Mouse (Mus musculus) neural tube, embryonic 12.5 days (tissue): ENCODE results near the gene Ank3. TPM values are rescaled to one million over a fixed set of nuclear protein-coding genes. Genes with fewer than 3 reads are reported as not detected.

Experiments used
- ATAC-seq: fragments of 200-750 bp; cut with Nextera tagmentation; 2 replicates; pipeline ENCODE4 v1.8.0; 2017; ENCODE audit warnings: low read depth, mild to moderate bottlenecking, moderate TSS enrichment, moderate library complexity; ENCODE audit not compliant: low FRiP score
- H3K27ac ChIP-seq: fragments of 300-500 bp; sonication (generic); 2 replicates; pipeline ENCODE4 v1.5.1; 2016
- H3K27me3 ChIP-seq: fragments of 300-500 bp; sonication (generic); replicated peaks from 2 replicates; pipeline ENCODE4 v1.6.1; 2016; ENCODE audit warnings: mild to moderate bottlenecking
- H3K36me3 ChIP-seq: fragments of 300-500 bp; sonication (generic); 2 replicates; pipeline ENCODE4 v1.6.1; 2016; ENCODE audit warnings: mild to moderate bottlenecking
- H3K4me1 ChIP-seq: fragments of 300-500 bp; sonication (generic); 2 replicates; pipeline ENCODE4 v1.6.1; 2016
- H3K4me2 ChIP-seq: fragments of 300-500 bp; sonication (generic); replicated peaks from 2 replicates; pipeline ENCODE4 v1.6.1; 2016; ENCODE audit warnings: mild to moderate bottlenecking
- H3K4me3 ChIP-seq: fragments of 300-500 bp; sonication (generic); 2 replicates; pipeline ENCODE4 v1.5.1; 2016
- H3K9ac ChIP-seq: fragments of 300-500 bp; sonication (generic); 2 replicates; pipeline ENCODE4 v1.6.1; 2016; ENCODE audit warnings: mild to moderate bottlenecking
- H3K9me3 ChIP-seq: fragments of 300-500 bp; sonication (generic); 2 replicates; pipeline ENCODE4 v1.6.1; 2016; ENCODE audit warnings: mild to moderate bottlenecking
- WGBS: fragments of 180-500 bp; shearing (Covaris S2); methylation state at CpG from one replicate; pipeline ENCODE4 v1.1.7; 2016; 5-methylcytosine and 5-hydroxymethylcytosine counted together
- polyA plus RNA-seq: library from polyadenylated mRNA; unstranded; fragments of >200 nt; fragmentation: Nextera tagmentation; extraction: Ambion mirVana; gene quantifications from 2 replicates; pipeline ENCODE4 v1.2.1, GENCODE M21; 2016

Gene Ank3
- polyA plus RNA-seq, 1 experiment from 2014 or later = 95.5 TPM

DNA sequence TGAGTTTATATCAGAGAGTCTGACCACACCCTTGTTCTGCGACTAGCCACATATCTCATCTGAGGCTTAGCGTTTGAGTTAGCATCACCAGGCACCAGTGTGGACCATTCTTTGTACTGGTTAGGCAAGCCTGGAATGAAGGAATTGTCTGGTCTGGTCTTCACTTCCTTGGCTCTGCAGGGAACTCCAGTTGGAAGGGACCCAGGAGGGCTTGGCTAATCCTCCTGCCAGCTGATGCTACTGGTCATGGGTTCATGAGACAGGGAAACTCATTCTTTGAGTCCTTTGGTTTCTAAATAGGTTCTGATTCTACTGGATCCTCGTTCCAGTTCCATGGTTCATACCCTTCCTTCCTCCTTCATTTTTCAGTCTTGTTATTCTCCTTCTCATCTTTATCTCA lies 218.4 kb downstream of the Ank3 start:
- H3K4me1 ChIP-seq = no peaks in the 10 kb centered on the region
- WGBS = 89% methylated on average over 3 of the region's 3 CpGs
- H3K4me2 ChIP-seq = no peak overlapping the region
- no peaks in the 10 kb centered on the region for H3K9me3 ChIP-seq
- no peaks in the 10 kb centered on the region for H3K36me3 ChIP-seq
- H3K9ac ChIP-seq = no peak overlapping the region
- H3K4me3 ChIP-seq = no peak overlapping the region
- ATAC-seq = no peak
- H3K27ac ChIP-seq = no peak overlapping the region
- no peaks in the 10 kb centered on the region for H3K27me3 ChIP-seq

DNA sequence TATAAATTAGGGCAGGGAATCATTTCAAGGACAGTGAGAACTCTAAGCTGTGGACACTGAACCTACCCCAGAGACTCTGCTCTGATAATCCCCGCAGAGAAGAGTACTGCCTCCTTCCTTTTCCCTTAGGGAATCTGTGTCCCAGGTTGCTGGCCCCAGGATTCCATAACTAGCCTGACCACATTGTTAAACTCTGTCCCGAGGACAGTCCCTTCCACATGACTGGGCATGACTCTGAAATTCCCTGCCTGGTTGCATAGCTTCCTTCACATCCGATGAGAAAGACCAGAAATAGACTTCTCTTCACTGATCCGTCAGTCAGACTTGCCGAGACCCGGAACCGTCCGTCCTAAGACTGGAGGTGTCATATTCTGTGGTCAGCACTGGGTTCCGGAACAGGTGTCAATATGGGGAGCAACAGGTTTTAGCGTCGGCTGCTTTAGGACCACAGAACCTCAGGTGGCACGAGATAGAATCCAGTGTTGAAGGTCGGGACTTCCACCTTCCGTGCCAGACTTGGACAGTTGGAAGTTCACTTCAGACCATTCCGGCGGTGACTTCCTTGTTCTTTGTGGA lies 219.1 kb downstream of the Ank3 start:
- no peaks in the 10 kb centered on the region for H3K9me3 ChIP-seq
- ATAC-seq = no peak
- no peak overlapping the region for H3K27ac ChIP-seq
- H3K9ac ChIP-seq = no peak overlapping the region
- no peak overlapping the region for H3K4me2 ChIP-seq
- H3K27me3 ChIP-seq = no peaks in the 10 kb centered on the region
- no peaks in the 10 kb centered on the region for H3K4me1 ChIP-seq
- H3K4me3 ChIP-seq = no peak overlapping the region
- H3K36me3 ChIP-seq = no peaks in the 10 kb centered on the region
- 91% methylated on average over 16 of the region's 16 CpGs for WGBS

DNA sequence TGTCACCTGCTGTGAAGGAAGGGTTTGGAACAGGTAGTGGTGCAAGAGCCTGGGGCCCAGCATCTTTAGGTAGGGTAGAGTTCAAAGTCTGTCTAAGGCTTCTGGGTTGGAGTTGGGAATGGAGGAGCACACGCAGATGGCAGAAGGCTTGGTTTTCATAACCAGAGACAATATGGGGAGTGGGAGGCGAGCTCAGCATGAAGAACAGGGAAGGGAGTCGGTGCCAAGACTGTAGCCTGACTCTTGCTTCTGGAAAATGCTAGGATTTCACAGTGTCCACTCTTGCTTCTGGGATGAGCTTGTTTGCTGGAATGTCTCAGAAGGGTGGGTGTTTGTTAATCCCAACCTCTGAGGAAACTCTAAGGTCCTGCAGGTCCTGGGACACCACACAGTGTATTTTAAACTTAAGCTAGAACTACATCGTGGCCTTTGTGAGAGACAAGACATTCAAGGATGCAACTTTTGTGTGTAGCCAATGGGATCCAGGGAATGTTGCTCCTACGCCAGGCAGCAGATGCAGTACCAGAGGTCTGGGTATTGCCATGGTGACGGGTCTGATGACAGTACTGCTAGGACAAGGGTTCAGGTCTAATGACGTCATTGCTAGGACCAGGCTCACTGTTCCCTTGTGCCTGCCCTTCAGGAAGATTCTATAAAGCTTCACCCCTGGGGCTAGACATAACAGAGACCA lies 222.3 kb downstream of the Ank3 start:
- 77% methylated on average over 7 of the region's 7 CpGs for WGBS
- Histone ChIP-seq H3K9me3 (no peaks in the 10 kb centered on the region), H3K27me3 (no peaks in the 10 kb centered on the region), H3K27ac (no peak overlapping the region), H3K9ac (no peak overlapping the region), H3K36me3 (no peaks in the 10 kb centered on the region), H3K4me1 (no peaks in the 10 kb centered on the region), H3K4me2 (no peak overlapping the region), H3K4me3 (no peak overlapping the region)
- no peak for ATAC-seq

DNA sequence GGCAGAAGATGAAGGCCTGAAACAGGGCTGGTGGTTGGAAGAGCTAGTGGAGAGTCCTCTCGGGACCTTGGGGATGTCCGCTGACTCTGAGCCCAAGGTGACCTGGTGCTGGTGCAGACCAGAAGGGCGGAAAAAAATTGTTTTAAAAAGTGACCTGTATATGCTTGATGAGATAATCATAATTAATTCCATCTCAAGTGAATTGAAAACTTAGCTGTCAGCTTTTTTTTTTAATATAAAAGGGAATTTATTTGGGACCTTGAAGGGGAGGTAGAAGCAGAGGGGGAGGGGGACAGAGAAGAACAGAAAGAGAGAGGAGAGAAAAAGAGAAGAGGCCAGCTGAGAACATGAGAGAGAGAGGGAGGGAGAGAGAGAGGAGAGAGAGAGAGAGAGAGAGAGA lies 229.2 kb downstream of the Ank3 start:
- WGBS = 91% methylated on average over 3 of the region's 3 CpGs
- H3K4me3 ChIP-seq = no peak overlapping the region
- H3K36me3 ChIP-seq = no peaks in the 10 kb centered on the region
- H3K27ac ChIP-seq = no peak overlapping the region
- H3K4me2 ChIP-seq = no peak overlapping the region
- no peak overlapping the region for H3K9ac ChIP-seq
- H3K9me3 ChIP-seq = no peaks in the 10 kb centered on the region
- no peak for ATAC-seq
- peaks cover 4% of the 10 kb centered on the region; the same call in 1 of the 2 replicates for H3K4me1 ChIP-seq
- no peaks in the 10 kb centered on the region for H3K27me3 ChIP-seq

DNA sequence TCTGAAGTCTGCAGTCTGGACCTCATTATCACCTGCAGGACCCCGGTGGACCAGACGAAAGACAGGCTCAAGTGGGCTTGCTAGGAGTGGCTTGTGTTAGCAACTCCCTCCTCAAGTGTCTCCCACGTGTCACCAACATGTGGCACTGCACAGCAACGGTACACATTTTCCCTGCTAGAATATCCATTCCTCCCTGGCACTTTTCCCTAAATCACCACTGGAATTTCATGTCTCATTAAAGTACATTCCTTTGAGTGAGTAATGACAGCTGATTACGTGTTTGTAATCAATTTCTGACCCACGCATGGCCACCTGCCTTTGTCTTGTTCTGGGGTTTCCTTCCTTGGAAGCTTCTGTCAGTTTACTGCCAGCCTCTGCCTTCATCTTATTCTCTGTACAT lies 230.2 kb downstream of the Ank3 start:
- no peak for ATAC-seq
- H3K4me3 ChIP-seq = no peak overlapping the region
- peaks cover 9% of the 10 kb centered on the region for H3K4me1 ChIP-seq
- no peaks in the 10 kb centered on the region for H3K27me3 ChIP-seq
- no peak overlapping the region for H3K9ac ChIP-seq
- no peaks in the 10 kb centered on the region for H3K36me3 ChIP-seq
- H3K9me3 ChIP-seq = no peaks in the 10 kb centered on the region
- 80% methylated on average over 6 of the region's 6 CpGs for WGBS
- H3K4me2 ChIP-seq = no peak overlapping the region
- H3K27ac ChIP-seq = no peak overlapping the region

DNA sequence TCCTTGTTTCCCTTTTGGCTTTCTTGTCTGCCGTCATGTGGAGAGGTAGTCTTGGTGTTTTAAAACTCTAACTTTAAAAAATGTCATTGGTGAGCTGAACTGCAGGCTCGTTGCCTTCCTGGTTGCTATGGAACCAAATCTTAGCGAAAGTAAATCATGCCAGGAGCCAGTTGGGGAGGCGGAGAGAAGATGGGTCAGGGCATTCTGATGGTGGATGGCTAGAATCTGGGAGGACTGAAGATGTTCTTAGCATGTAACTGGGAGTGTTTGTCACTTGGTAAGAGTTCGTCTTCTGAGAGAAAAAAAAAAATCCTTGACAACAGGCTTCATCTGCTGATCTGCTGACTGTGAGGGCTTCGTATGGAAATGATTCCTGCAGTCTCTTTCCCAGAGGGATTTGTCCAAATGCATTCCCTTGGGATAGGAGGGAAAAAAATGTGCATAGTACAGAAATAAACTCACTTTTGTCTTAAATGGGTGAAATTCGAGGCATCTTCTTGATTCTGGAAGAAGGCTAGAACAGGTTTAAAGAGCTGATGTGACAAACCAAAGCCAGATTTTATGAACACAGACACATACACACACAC lies 232.3 kb downstream of the Ank3 start:
- no peaks in the 10 kb centered on the region for H3K36me3 ChIP-seq
- WGBS = 52% methylated on average over 7 of the region's 7 CpGs
- ATAC-seq = no peak
- no peak overlapping the region for H3K4me3 ChIP-seq
- no peak overlapping the region for H3K9ac ChIP-seq
- H3K27me3 ChIP-seq = no peaks in the 10 kb centered on the region
- H3K9me3 ChIP-seq = no peaks in the 10 kb centered on the region
- H3K4me1 ChIP-seq = peaks cover 29% of the 10 kb centered on the region
- no peak overlapping the region for H3K27ac ChIP-seq
- H3K4me2 ChIP-seq = no peak overlapping the region

DNA sequence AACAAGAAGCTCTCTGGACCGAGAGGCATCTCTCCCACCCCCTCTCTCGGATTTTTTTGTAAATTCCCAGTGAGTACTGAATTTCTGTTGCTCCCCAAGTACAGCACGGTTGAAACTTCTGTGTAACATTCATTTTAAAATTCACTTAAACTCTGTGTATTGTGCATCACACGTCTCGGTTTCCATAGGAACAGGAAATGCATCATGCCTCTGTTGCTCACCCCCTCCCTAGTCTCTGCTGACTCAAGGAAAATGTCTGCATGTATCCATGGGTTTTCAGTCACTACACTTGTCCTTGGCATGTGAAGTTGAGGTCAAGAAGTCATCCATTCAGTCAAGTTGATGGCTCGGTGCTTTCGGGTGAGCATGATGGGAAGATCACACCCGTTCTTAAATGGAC lies 234.3 kb downstream of the Ank3 start:
- H3K4me2 ChIP-seq = no peak overlapping the region
- no peaks in the 10 kb centered on the region for H3K9me3 ChIP-seq
- H3K36me3 ChIP-seq = no peaks in the 10 kb centered on the region
- ATAC-seq = no peak
- H3K4me3 ChIP-seq = no peak overlapping the region
- peaks cover 41% of the 10 kb centered on the region for H3K4me1 ChIP-seq
- H3K27me3 ChIP-seq = no peaks in the 10 kb centered on the region
- WGBS = 87% methylated on average over 8 of the region's 8 CpGs
- H3K27ac ChIP-seq = no peak overlapping the region
- no peak overlapping the region for H3K9ac ChIP-seq

DNA sequence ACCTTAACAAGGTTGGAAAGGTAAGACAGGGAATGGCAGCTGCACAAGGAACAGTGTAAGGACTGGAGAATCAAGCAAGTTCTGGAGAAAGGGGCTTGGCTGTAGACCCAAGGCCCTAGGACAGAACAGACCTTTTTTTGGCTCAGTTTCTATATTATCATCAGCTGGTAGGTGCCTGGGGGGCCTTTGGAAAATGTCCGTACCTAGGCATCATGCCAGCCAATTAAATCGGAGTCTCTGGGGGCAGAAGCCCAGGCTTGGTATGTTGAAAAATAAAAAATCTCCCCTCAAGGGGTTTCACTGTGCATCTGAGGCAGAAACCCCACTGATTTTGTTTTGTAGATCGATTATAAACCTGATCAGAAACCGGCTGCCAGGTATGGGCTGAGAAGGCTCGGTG lies 236.3 kb downstream of the Ank3 start:
- WGBS = 80% methylated on average over 5 of the region's 5 CpGs
- ATAC-seq = no peak
- H3K4me1 ChIP-seq = peaks cover 48% of the 10 kb centered on the region
- no peaks in the 10 kb centered on the region for H3K9me3 ChIP-seq
- no peaks in the 10 kb centered on the region for H3K36me3 ChIP-seq
- no peak overlapping the region for H3K27ac ChIP-seq
- H3K9ac ChIP-seq = no peak overlapping the region
- H3K4me2 ChIP-seq = no peak overlapping the region
- no peaks in the 10 kb centered on the region for H3K27me3 ChIP-seq
- H3K4me3 ChIP-seq = no peak overlapping the region

DNA sequence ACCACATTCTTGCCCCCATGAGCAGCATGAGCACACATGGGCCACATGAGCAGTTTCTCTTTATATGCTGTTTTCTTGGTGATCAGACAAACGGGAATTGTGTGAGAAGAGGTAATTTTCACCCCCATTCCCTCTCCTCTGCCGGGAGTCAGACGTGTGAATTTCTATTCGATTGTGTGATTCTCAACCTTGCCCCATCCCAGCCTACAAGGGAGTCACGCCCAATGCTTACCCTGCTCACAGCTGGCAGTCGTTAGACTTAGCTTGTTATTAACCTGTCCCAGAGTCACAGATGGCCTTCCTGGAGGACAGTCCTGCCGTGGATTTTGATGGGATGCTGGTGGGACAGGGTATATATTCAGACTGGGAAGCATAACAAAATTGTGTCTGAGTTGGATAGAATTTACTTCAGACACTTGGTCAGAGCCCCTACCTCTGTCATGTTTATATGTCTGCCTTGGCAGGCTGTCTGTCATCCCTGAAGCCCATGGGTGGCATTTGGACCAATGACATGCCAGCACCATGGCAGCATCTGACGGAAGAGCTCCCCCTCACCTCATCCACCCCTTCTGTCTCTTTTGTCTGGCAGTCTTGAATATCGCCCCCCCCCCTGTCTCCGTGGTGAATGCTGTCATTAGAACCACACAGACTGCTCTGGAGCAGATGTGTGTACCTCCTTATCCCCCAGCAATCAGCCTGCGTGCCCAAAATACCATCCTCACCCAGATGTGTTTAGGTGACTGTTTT lies 237.5 kb downstream of the Ank3 start:
- H3K4me2 ChIP-seq = no peak overlapping the region
- no peaks in the 10 kb centered on the region for H3K9me3 ChIP-seq
- no peak overlapping the region for H3K9ac ChIP-seq
- H3K27ac ChIP-seq = 0 out of 2 replicates have a peak overlapping the region, but pooled peaks have one; percentile 1
- no peaks in the 10 kb centered on the region for H3K36me3 ChIP-seq
- 0 out of 2 replicates have a peak, but pooled peaks have one; percentile 48 for ATAC-seq
- no peak overlapping the region for H3K4me3 ChIP-seq
- peaks cover 44% of the 10 kb centered on the region for H3K4me1 ChIP-seq
- H3K27me3 ChIP-seq = no peaks in the 10 kb centered on the region
- WGBS = 44% methylated on average over 11 of the region's 11 CpGs

DNA sequence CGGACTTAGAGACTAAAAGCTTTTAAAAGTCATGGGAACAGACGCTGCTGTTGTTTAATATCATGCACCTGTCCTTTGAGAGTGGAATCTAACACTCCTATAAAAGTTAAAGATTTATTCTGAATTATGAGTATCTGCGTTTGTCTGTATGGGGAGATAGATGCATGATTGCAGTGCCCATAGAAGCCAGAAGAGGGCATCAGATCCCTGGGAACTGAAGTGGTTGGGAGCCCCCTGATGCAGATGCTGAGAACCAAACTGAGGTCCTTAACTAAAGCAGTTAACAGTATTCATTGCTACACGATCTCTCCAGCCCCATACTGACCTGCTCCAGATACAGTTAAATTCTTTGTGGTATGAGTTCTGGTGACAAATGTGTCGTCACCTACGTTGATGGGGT lies 240.6 kb downstream of the Ank3 start:
- Histone ChIP-seq H3K27me3 (no peaks in the 10 kb centered on the region), H3K4me3 (no peak overlapping the region), H3K9ac (no peak overlapping the region), H3K4me2 (no peak overlapping the region), H3K27ac (no peak overlapping the region), H3K9me3 (no peaks in the 10 kb centered on the region), H3K4me1 (peaks cover 36% of the 10 kb centered on the region), H3K36me3 (no peaks in the 10 kb centered on the region)
- 90% methylated on average over 6 of the region's 6 CpGs for WGBS
- ATAC-seq = no peak

DNA sequence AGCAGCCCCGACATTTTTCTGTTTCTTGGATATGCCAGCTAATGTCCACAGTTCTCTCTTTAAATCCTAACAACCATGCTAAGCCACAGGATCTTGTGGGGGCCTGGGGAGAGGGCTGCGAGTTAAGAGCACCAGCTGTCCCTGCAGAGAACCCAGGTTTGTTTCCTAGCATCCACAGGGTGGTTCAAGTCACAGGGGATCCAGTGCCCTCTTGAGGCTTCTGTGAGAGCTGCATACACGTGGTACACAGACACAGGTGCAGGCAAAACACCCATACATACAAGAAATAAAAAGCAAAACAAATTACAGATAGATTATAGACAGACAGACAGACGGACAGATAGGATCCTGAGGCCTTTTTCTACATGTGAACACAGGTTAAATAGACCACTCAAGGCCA lies 242.0 kb downstream of the Ank3 start:
- H3K27ac ChIP-seq = no peak overlapping the region
- WGBS = 80% methylated on average over 4 of the region's 4 CpGs
- no peak overlapping the region for H3K9ac ChIP-seq
- no peak overlapping the region for H3K4me3 ChIP-seq
- H3K9me3 ChIP-seq = no peaks in the 10 kb centered on the region
- H3K36me3 ChIP-seq = no peaks in the 10 kb centered on the region
- H3K27me3 ChIP-seq = no peaks in the 10 kb centered on the region
- H3K4me2 ChIP-seq = no peak overlapping the region
- H3K4me1 ChIP-seq = peaks cover 23% of the 10 kb centered on the region
- no peak for ATAC-seq

DNA sequence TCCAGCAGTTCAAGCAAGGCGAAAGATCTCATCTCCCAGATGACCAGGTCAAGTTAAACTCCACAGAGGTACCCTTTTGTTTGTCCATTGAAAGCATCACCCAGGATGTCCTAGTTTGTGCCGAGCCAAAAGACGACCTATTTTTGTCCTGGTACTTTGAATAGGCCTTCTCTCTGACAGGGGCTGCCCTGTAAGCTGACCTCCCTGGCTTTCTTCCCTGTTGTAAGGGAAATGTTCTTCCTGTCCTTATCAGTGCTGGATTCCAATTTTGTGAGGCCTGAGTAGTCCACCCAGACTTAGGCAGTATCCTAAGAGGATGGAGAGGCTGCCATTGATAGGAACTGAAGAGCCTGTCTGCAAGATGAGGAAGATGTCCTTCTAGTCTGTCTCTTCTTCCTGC lies 244.9 kb downstream of the Ank3 start:
- ATAC-seq = no peak
- Histone ChIP-seq H3K4me3 (no peak overlapping the region), H3K9ac (no peak overlapping the region), H3K4me1 (peaks cover 5% of the 10 kb centered on the region; the same call in 1 of the 2 replicates), H3K9me3 (no peaks in the 10 kb centered on the region), H3K27ac (no peak overlapping the region), H3K36me3 (no peaks in the 10 kb centered on the region), H3K4me2 (no peak overlapping the region), H3K27me3 (no peaks in the 10 kb centered on the region)
- WGBS = 65% methylated on average over 3 of the region's 3 CpGs
